Mouse (Mus musculus) Muller cell, postnatal 12 days (primary cell): ENCODE measurements around the gene Gm42517.

Experiments used
- DNase-seq: peaks from one replicate; pipeline ENCODE4 v3.0.0-alpha.2; 2015; ENCODE audit errors: inconsistent ontology term

Gene Gm42517

GRCm38 (mm10) chr5:108367871-108368332 is at the start of gene Gm42517:
TSS of gene Gm42517 (minus strand) at chr5:108367922.
- DNase-seq = peak; percentile 14

- no peak for DNase-seq
These were observed 47.0 kb upstream of the Gm42517 start for GRCm38 (mm10) chr5:108414711-108415110.

GRCm38 (mm10) chr5:108406977-108407376 is 39.3 kb upstream of the Gm42517 start:
- no peak for DNase-seq

GRCm38 (mm10) chr5:108405460-108405859 is 37.7 kb upstream of the Gm42517 start:
- DNase-seq = no peak

- no peak for DNase-seq
These were observed 35.7 kb upstream of the Gm42517 start for GRCm38 (mm10) chr5:108403453-108403852.

- no peak for DNase-seq
These were observed 22.0 kb upstream of the Gm42517 start for GRCm38 (mm10) chr5:108389744-108390143.

- no peak for DNase-seq
These were observed 20.5 kb upstream of the Gm42517 start, which contains the start of gene Pde6b for GRCm38 (mm10) chr5:108388201-108388600. TSS of gene Pde6b (plus strand) at chr5:108388391.

GRCm38 (mm10) chr5:108386449-108386848 is 18.7 kb upstream of the Gm42517 start:
- no peak for DNase-seq

GRCm38 (mm10) chr5:108385632-108386031 is 17.9 kb upstream of the Gm42517 start:
- peak; percentile 28 for DNase-seq

GRCm38 (mm10) chr5:108378346-108378745 is 10.6 kb upstream of the Gm42517 start:
- DNase-seq = no peak

GRCm38 (mm10) chr5:108376059-108376458 is 8.3 kb upstream of the Gm42517 start:
- no peak for DNase-seq

GRCm38 (mm10) chr5:108374079-108374478 is 6.4 kb upstream of the Gm42517 start:
- no peak for DNase-seq

- DNase-seq = no peak
These were observed 2.2 kb upstream of the Gm42517 start for GRCm38 (mm10) chr5:108369964-108370363.

GRCm38 (mm10) chr5:108368851-108369621 is 1.3 kb upstream of the Gm42517 start:
- peak; percentile 54 for DNase-seq

GRCm38 (mm10) chr5:108368446-108368845 is 724 bp upstream of the Gm42517 start:
- no peak for DNase-seq

GRCm38 (mm10) chr5:108366984-108367841 is 509 bp downstream of the Gm42517 start:
- peak; percentile 53 for DNase-seq

GRCm38 (mm10) chr5:108366328-108366983 is 1.3 kb downstream of the Gm42517 start:
- DNase-seq = no peak

- no peak for DNase-seq
These were observed 5.4 kb downstream of the Gm42517 start for GRCm38 (mm10) chr5:108362330-108362729.

- no peak for DNase-seq
These were observed 7.5 kb downstream of the Gm42517 start for GRCm38 (mm10) chr5:108360211-108360610.

- DNase-seq = no peak
These were observed 8.2 kb downstream of the Gm42517 start for GRCm38 (mm10) chr5:108359491-108359890.

- no peak for DNase-seq
These were observed 9.9 kb downstream of the Gm42517 start for GRCm38 (mm10) chr5:108357862-108358261.

GRCm38 (mm10) chr5:108354056-108354455 is 13.7 kb downstream of the Gm42517 start:
- no peak for DNase-seq
